Mouse (Mus musculus) intestine, embryonic 14.5 days (tissue): ENCODE results near the gene Commd1. TPM values are rescaled to one million over a fixed set of nuclear protein-coding genes. Genes with fewer than 3 reads are reported as not detected.

Source experiments
- ATAC-seq: fragments of 200-750 bp; cut with Nextera tagmentation; replicated peaks from 2 replicates; pipeline ENCODE4 v1.8.0; 2017; ENCODE audit warnings: low read depth, moderate number of reproducible peaks, moderate TSS enrichment, moderate library complexity; ENCODE audit not compliant: low FRiP score, low TSS enrichment
- DNase-seq: peaks from one replicate; pipeline ENCODE4 v3.0.0-alpha.2; 2018; ENCODE audit warnings: low spot score
- H3K27ac ChIP-seq: fragments of 300-500 bp; sonication (generic); 2 replicates; pipeline ENCODE4 v1.5.1; 2014; ENCODE audit warnings: low read depth, mild to moderate bottlenecking, control low read depth
- H3K27me3 ChIP-seq: fragments of 300-500 bp; sonication (generic); replicated peaks from 2 replicates; pipeline ENCODE4 v1.6.1; 2014; ENCODE audit warnings: low read length, control low read depth; ENCODE audit not compliant: control insufficient read depth, insufficient read depth
- H3K36me3 ChIP-seq: fragments of 300-500 bp; sonication (generic); 2 replicates; pipeline ENCODE4 v1.6.1; 2014; ENCODE audit warnings: low read length, control low read depth; ENCODE audit not compliant: control insufficient read depth, insufficient read depth
- H3K4me1 ChIP-seq: fragments of 300-500 bp; sonication (generic); replicated peaks from 2 replicates; pipeline ENCODE4 v1.6.1; 2014; ENCODE audit warnings: low read length, control low read depth, mixed read lengths; ENCODE audit not compliant: control insufficient read depth, insufficient read depth
- H3K4me2 ChIP-seq: fragments of 300-500 bp; sonication (generic); 2 replicates; pipeline ENCODE4 v1.6.1; 2014; ENCODE audit warnings: low read length
- H3K4me3 ChIP-seq: fragments of 300-500 bp; sonication (generic); 2 replicates; pipeline ENCODE4 v1.5.1; 2014; ENCODE audit warnings: low read depth, low read length, control low read depth, mixed read lengths
- H3K9ac ChIP-seq: fragments of 300-500 bp; sonication (generic); 2 replicates; pipeline ENCODE4 v1.6.1; 2014; ENCODE audit warnings: mild to moderate bottlenecking, low read length
- H3K9me3 ChIP-seq: fragments of 300-500 bp; sonication (generic); 2 replicates; pipeline ENCODE4 v1.6.1; 2016; ENCODE audit warnings: low read length, control low read depth; ENCODE audit not compliant: control insufficient read depth
- WGBS: fragments of 180-500 bp; shearing (Covaris S2); extraction: QIAGEN DNeasy Blood & Tissue Kit; methylation state at CpG from one replicate; pipeline ENCODE4 v1.1.7; 2014; 5-methylcytosine and 5-hydroxymethylcytosine counted together
- polyA plus RNA-seq: library from polyadenylated mRNA; unstranded; fragments of >200 nt; fragmentation: Nextera tagmentation; extraction: Ambion mirVana; gene quantifications from 2 replicates; pipeline ENCODE4 v1.2.1, GENCODE M21; 2014

Commd1 gene
- 411 and 426 TPM in 2 replicates for polyA plus RNA-seq

DNA sequence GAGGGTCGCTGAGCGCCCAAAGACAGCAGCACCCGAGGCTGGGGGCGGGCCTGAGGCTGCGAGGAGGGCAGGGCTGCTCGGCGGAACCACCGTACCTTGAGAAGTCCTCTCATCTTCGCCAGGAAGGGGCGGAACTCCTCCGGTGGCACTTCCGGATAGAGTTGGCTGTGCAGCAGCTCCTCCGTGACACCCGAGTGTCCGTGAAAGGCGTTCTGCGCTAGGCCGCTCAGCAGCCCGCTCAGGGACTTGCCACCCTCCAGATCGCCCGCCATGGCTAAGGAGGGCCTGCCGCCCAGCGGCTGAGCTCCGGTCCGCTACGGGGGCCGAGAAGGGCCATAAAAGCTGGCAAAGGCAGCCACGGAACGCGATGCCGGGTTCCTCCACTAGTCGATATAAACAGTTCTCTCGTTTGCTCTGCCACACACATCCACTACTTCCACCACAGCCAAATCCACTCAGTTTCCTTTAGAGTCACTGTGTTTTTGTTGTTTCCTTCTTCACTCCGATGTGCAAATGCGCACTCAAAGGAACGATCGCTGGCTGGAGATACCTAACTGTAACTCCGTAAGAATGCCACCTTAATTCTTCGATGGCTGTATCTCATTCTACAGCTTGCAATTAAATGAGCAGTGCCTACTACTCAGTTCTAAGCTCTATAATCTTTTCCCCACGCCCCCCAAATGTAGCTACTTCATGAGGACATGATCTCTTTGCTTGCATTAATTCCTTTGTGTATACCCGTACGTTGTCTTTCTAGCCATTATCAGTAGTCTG, at the start of gene Commd1, which contains the start of gene Gm28048:
TSS of gene Commd1 (minus strand) at position 399 of the 774 bp plus-strand sequence.
TSS of gene Gm28048 (minus strand) at position 107 of the 774 bp plus-strand sequence.
- no peaks in the 10 kb centered on the region for H3K27me3 ChIP-seq
- H3K4me1 ChIP-seq, result peaks cover 5% of the 10 kb centered on the region
- peak within 1 kb of the TSS; percentile 97 for H3K27ac ChIP-seq
- ATAC-seq (peak; percentile 95), DNase-seq (peak; percentile 98)
- peak within 1 kb of the TSS; percentile 59 for H3K4me3 ChIP-seq
- no peaks in the 10 kb centered on the region for H3K9me3 ChIP-seq
- peak within 1 kb of the TSS; percentile 64 for H3K4me2 ChIP-seq
- WGBS, result 4% methylated on average over 41 of the region's 42 CpGs
- peaks cover 17% of the 10 kb centered on the region for H3K36me3 ChIP-seq
- peak within 1 kb of the TSS; percentile 70 for H3K9ac ChIP-seq

GRCm38 (mm10) chr11:23029399-23029798, 47.2 kb upstream of the Commd1 start:
- Histone ChIP-seq H3K27ac (no peak overlapping the region), H3K4me2 (no peak overlapping the region), H3K9me3 (no peaks in the 10 kb centered on the region), H3K36me3 (no peaks in the 10 kb centered on the region), H3K4me3 (no peak overlapping the region), H3K4me1 (no peaks in the 10 kb centered on the region), H3K9ac (no peak overlapping the region), H3K27me3 (no peaks in the 10 kb centered on the region)
- 65% methylated on average over 6 of the region's 6 CpGs for WGBS
- DNase-seq (no peak), ATAC-seq (no peak)

- WGBS, result 45% methylated on average over 3 of the region's 3 CpGs
- Histone ChIP-seq H3K4me3 (no peak overlapping the region), H3K9me3 (no peaks in the 10 kb centered on the region), H3K36me3 (no peaks in the 10 kb centered on the region), H3K4me1 (no peaks in the 10 kb centered on the region), H3K4me2 (no peak overlapping the region), H3K9ac (no peak overlapping the region), H3K27me3 (no peaks in the 10 kb centered on the region), H3K27ac (no peak overlapping the region)
- ATAC-seq (no peak), DNase-seq (no peak)
These were observed 46.8 kb upstream of the Commd1 start for GRCm38 (mm10) chr11:23028957-23029356.

GRCm38 (mm10) chr11:23024169-23024568, 42.0 kb upstream of the Commd1 start:
- H3K4me2 ChIP-seq, result no peak overlapping the region
- no peaks in the 10 kb centered on the region for H3K4me1 ChIP-seq
- ATAC-seq (no peak), DNase-seq (no peak)
- no peak overlapping the region for H3K4me3 ChIP-seq
- no peaks in the 10 kb centered on the region for H3K27me3 ChIP-seq
- WGBS, result 85% methylated on average over 3 of the region's 3 CpGs
- no peaks in the 10 kb centered on the region for H3K9me3 ChIP-seq
- H3K36me3 ChIP-seq, result no peaks in the 10 kb centered on the region
- H3K9ac ChIP-seq, result no peak overlapping the region
- no peak overlapping the region for H3K27ac ChIP-seq

DNA sequence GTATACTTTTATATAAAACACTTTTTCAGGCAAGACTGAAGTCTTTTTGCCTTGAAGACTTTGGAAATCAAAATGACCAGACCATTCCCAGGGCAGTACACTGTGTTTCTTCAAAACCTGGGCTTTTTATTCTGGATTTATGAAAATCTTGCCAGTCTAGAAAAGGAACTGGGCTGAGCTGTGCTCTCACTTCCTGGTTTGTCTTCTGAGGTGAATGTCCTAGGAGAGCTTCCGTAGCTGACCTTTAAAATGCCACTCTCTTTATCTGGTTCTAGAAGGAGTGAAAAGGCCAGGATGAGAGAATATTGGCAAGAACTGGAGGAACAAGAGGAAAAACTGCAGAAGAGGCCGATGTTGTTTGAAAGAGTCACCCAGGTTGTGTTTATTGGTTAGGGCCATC, 41.0 kb upstream of the Commd1 start:
- Histone ChIP-seq H3K36me3 (no peaks in the 10 kb centered on the region), H3K9me3 (no peaks in the 10 kb centered on the region), H3K4me2 (no peak overlapping the region), H3K9ac (no peak overlapping the region), H3K4me1 (no peaks in the 10 kb centered on the region), H3K27me3 (no peaks in the 10 kb centered on the region), H3K27ac (no peak overlapping the region), H3K4me3 (no peak overlapping the region)
- ATAC-seq (no peak), DNase-seq (no peak)
- 86% methylated on average over 2 of the region's 2 CpGs for WGBS

- Histone ChIP-seq H3K4me2 (no peak overlapping the region), H3K4me1 (no peaks in the 10 kb centered on the region), H3K9ac (no peak overlapping the region), H3K27ac (no peak overlapping the region), H3K36me3 (no peaks in the 10 kb centered on the region), H3K4me3 (no peak overlapping the region), H3K9me3 (no peaks in the 10 kb centered on the region), H3K27me3 (no peaks in the 10 kb centered on the region)
- DNase-seq (no peak), ATAC-seq (no peak)
- WGBS, result 90% methylated on average over 14 of the region's 14 CpGs
These were observed 38.7 kb upstream of the Commd1 start for GRCm38 (mm10) chr11:23020841-23021240.

GRCm38 (mm10) chr11:23020116-23020770, 38.1 kb upstream of the Commd1 start:
- Histone ChIP-seq H3K4me1 (no peaks in the 10 kb centered on the region), H3K27me3 (no peaks in the 10 kb centered on the region), H3K4me3 (no peak overlapping the region), H3K4me2 (no peak overlapping the region), H3K36me3 (no peaks in the 10 kb centered on the region), H3K27ac (no peak overlapping the region), H3K9ac (no peak overlapping the region), H3K9me3 (no peaks in the 10 kb centered on the region)
- no peak for ATAC-seq
- DNase-seq, result no peak
- WGBS, result 67% methylated on average over 24 of the region's 24 CpGs

GRCm38 (mm10) chr11:23017943-23018342, 35.8 kb upstream of the Commd1 start:
- Histone ChIP-seq H3K27ac (no peak overlapping the region), H3K9me3 (no peaks in the 10 kb centered on the region), H3K9ac (no peak overlapping the region), H3K4me2 (no peak overlapping the region), H3K36me3 (no peaks in the 10 kb centered on the region), H3K27me3 (no peaks in the 10 kb centered on the region), H3K4me3 (no peak overlapping the region), H3K4me1 (no peaks in the 10 kb centered on the region)
- no peak for ATAC-seq
- no peak for DNase-seq
- 85% methylated on average over 4 of the region's 4 CpGs for whole genome bisulfite sequencing
